Mouse (Mus musculus): ENCODE results near the gene Vmn1r180. TPM values are rescaled to one million over a fixed set of nuclear protein-coding genes. Genes with fewer than 3 reads are reported as not detected.

Gene Vmn1r180
- polyA plus RNA-seq (2012; rRNA removed), result not detected in 2 replicates

GRCm38 (mm10) chr7:23950332-23950731 lies at the start of gene Vmn1r180:
Gene Vmn1r180 (plus strand): TSS chr7:23950632.

GRCm38 (mm10) chr7:23926678-23927077 lies 23.8 kb upstream of the Vmn1r180 start, which contains the start of gene Vmn1r179:
Gene Vmn1r179 (plus strand): TSS chr7:23926978.

GRCm38 (mm10) chr7:23974315-23974714 lies 23.9 kb downstream of the Vmn1r180 start, which contains the start of gene Vmn1r181:
Gene Vmn1r181 (plus strand): TSS chr7:23974615.

GRCm38 (mm10) chr7:24001391-24001790 lies 51.0 kb downstream of the Vmn1r180 start, which contains the start of gene V1rd19:
Gene V1rd19 (plus strand): TSS chr7:24001691.

Other genes starting within 250 kb of the Vmn1r180 start
- gene Vmn1r173, start 249.9 kb upstream of the Vmn1r180 start, polyA plus RNA-seq (2012; rRNA removed), result not detected in 2 replicates
- not detected in 2 replicates for gene Vmn1r174, start 198.4 kb upstream of the Vmn1r180 start, polyA plus RNA-seq (2012; rRNA removed)
- gene Vmn1r175, start 140.0 kb upstream of the Vmn1r180 start, polyA plus RNA-seq (2012; rRNA removed), result not detected in 2 replicates
- not detected in 2 replicates for gene Vmn1r176, start 113.3 kb upstream of the Vmn1r180 start, polyA plus RNA-seq (2012; rRNA removed)
- not detected in 2 replicates for gene Vmn1r177, start 84.2 kb upstream of the Vmn1r180 start, polyA plus RNA-seq (2012; rRNA removed)
- gene Vmn1r178, start 58.6 kb upstream of the Vmn1r180 start, polyA plus RNA-seq (2012; rRNA removed), result not detected in 2 replicates
- gene Vmn1r179, start 23.7 kb upstream of the Vmn1r180 start, polyA plus RNA-seq (2012; rRNA removed), result not detected in 2 replicates
- not detected in 2 replicates for gene Vmn1r181, start 24.0 kb downstream of the Vmn1r180 start, polyA plus RNA-seq (2012; rRNA removed)
- gene V1rd19, start 51.1 kb downstream of the Vmn1r180 start, polyA plus RNA-seq (2012; rRNA removed), result not detected in 2 replicates
- gene Vmn1r183, start 102.6 kb downstream of the Vmn1r180 start, polyA plus RNA-seq (2012; rRNA removed), result not detected in 2 replicates
- 39.2 and 39.8 TPM in 2 replicates for gene Zfp180, start 131.3 kb downstream of the Vmn1r180 start, polyA plus RNA-seq (2012; rRNA removed)
- 6.9 and 7.5 TPM in 2 replicates for gene Zfp112, start 161.7 kb downstream of the Vmn1r180 start, polyA plus RNA-seq (2012; rRNA removed)
- gene Zfp235, start 183.5 kb downstream of the Vmn1r180 start, polyA plus RNA-seq (2012; rRNA removed), result 18.3 and 18.8 TPM in 2 replicates
- 2.6 and 2.9 TPM in 2 replicates for gene Zfp114, start 224.4 kb downstream of the Vmn1r180 start, polyA plus RNA-seq (2012; rRNA removed)

Data from central nervous system, embryonic 18 days (tissue).